Mouse (Mus musculus) brain, embryonic 14.5 days (tissue): Measurements from ENCODE around the gene B3gat2.

ENCODE experiments used
- CTCF ChIP-seq: fragments of 200-500 bp; IDR thresholded peaks from 2 replicates; pipeline ENCODE4 v1.5.1; 2012; ENCODE audit warnings: inconsistent platforms, mild to moderate bottlenecking, moderate library complexity, borderline replicate concordance; ENCODE audit not compliant: insufficient read depth, insufficient read length; ENCODE audit errors: extremely low read depth
- POLR2A ChIP-seq: fragments of 200-500 bp; IDR thresholded peaks from 2 replicates; pipeline ENCODE4 v1.6.1; 2012; ENCODE audit warnings: mild to moderate bottlenecking, inconsistent platforms, borderline replicate concordance; ENCODE audit not compliant: poor library complexity, insufficient read depth, insufficient read length, severe bottlenecking; ENCODE audit errors: extremely low read depth

- TF ChIP-seq CTCF (no peak), POLR2A (no peak)
Measured at GRCm38 (mm10) chr1:23821615-23822014, 60.1 kb downstream of the B3gat2 start.
